Mouse (Mus musculus) intestine, embryonic 15.5 days (tissue): Measurements from ENCODE around the gene Galntl6. TPM values are rescaled to one million over a fixed set of nuclear protein-coding genes. Genes with fewer than 3 reads are reported as not detected.

ENCODE experiments used
- ATAC-seq: fragments of 200-750 bp; cut with Nextera tagmentation; 2 replicates; pipeline ENCODE4 v1.8.0; 2017; ENCODE audit warnings: moderate TSS enrichment, moderate library complexity
- H3K27ac ChIP-seq: fragments of 300-500 bp; sonication (generic); 2 replicates; pipeline ENCODE4 v1.5.1; 2015; ENCODE audit warnings: mild to moderate bottlenecking, inconsistent platforms
- H3K27me3 ChIP-seq: fragments of 300-500 bp; sonication (generic); replicated peaks from 2 replicates; pipeline ENCODE4 v1.6.1; 2015; ENCODE audit warnings: inconsistent platforms
- H3K36me3 ChIP-seq: fragments of 300-500 bp; sonication (generic); 2 replicates; pipeline ENCODE4 v1.6.1; 2015; ENCODE audit warnings: inconsistent platforms
- H3K4me1 ChIP-seq: fragments of 300-500 bp; sonication (generic); replicated peaks from 2 replicates; pipeline ENCODE4 v1.6.1; 2015; ENCODE audit warnings: inconsistent platforms
- H3K4me2 ChIP-seq: fragments of 300-500 bp; sonication (generic); replicated peaks from 2 replicates; pipeline ENCODE4 v1.6.1; 2015; ENCODE audit warnings: mild to moderate bottlenecking, inconsistent platforms
- H3K4me3 ChIP-seq: fragments of 300-500 bp; sonication (generic); replicated peaks from 2 replicates; pipeline ENCODE4 v1.5.1; 2015; ENCODE audit warnings: inconsistent platforms
- H3K9ac ChIP-seq: fragments of 300-500 bp; sonication (generic); 2 replicates; pipeline ENCODE4 v1.6.1; 2015; ENCODE audit warnings: inconsistent platforms
- H3K9me3 ChIP-seq: fragments of 300-500 bp; sonication (generic); 2 replicates; pipeline ENCODE4 v1.6.1; 2016; ENCODE audit warnings: inconsistent platforms
- WGBS: fragments of 180-500 bp; shearing (Covaris S2); methylation state at CpG from one replicate; pipeline ENCODE4 v1.1.7; 2015; 5-methylcytosine and 5-hydroxymethylcytosine counted together
- polyA plus RNA-seq: library from polyadenylated mRNA; unstranded; fragments of >200 nt; fragmentation: Nextera tagmentation; extraction: Ambion mirVana; gene quantifications from 2 replicates; pipeline ENCODE4 v1.2.1, GENCODE M21; 2015

Gene Galntl6
- polyA plus RNA-seq, 1 experiment from 2014 or later: 0.65 TPM

DNA sequence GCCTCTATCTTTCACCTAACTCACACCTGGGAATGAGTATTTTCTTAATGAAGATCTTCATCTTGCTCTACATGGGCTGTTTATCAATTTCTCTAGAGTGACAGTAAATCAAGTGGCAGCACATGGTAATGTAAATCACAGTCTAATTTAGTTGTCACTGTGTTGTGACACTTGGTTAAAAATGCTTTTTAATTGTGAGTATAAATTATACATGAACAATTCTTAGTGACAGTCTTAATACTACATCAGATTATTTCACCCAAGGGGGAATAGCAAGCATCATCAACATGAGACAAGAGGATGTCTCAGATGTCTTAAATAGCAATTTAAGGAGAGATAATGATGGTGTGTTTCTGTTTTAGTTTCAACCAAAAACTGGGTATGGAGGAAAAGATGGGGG lies 88.1 kb downstream of the Galntl6 start:
- no peak overlapping the region for H3K9ac ChIP-seq
- H3K27me3 ChIP-seq: no peaks in the 10 kb centered on the region
- H3K4me2 ChIP-seq: no peak overlapping the region
- no peak overlapping the region for H3K27ac ChIP-seq
- no peak overlapping the region for H3K4me3 ChIP-seq
- H3K36me3 ChIP-seq: no peaks in the 10 kb centered on the region
- no peaks in the 10 kb centered on the region for H3K9me3 ChIP-seq
- ATAC-seq: no peak
- H3K4me1 ChIP-seq: no peaks in the 10 kb centered on the region

DNA sequence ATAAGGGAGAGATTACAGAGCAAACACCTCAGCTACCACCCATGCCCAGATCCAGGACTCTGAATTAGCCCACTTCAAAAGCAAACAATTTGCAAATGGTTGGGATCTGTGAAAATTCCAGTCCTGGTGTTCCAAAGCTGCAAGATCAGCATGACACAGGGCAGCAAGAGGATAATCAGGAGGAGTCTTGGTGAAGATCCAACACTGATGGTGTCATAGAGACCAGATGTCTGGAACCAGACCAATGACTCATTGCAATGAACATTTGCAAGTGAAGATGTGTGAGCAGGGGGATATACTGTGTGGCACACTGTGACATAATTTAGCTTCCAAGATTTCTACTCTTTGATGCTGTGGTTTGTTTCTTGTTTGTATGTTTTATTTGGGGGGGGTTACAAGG lies 107.2 kb downstream of the Galntl6 start:
- Histone ChIP-seq H3K9ac (no peak overlapping the region), H3K36me3 (no peaks in the 10 kb centered on the region), H3K27me3 (no peaks in the 10 kb centered on the region), H3K4me3 (no peak overlapping the region), H3K9me3 (no peaks in the 10 kb centered on the region), H3K4me2 (no peak overlapping the region), H3K27ac (no peak overlapping the region), H3K4me1 (no peaks in the 10 kb centered on the region)
- ATAC-seq: no peak

DNA sequence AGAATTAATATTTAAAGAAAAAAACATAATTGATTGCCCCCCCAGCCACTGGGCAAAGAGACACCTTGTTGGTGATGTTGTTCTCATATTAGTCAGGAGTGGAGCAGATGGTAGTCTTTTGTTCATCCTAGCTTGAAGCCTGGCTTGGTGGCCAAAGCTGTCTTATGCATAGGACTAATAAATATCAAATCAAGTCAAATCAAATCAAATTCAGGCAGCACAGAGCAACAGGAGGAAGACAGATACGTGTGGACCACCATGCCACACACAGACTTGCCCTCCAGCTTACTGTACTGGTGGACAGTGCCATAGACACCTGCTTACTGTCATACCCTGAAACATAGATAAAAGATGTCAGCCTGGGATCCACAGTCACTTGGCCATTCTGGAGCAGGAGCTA lies 110.6 kb downstream of the Galntl6 start:
- no peaks in the 10 kb centered on the region for H3K27me3 ChIP-seq
- H3K9me3 ChIP-seq: no peaks in the 10 kb centered on the region
- H3K4me3 ChIP-seq: no peak overlapping the region
- no peak overlapping the region for H3K4me2 ChIP-seq
- no peak overlapping the region for H3K27ac ChIP-seq
- H3K4me1 ChIP-seq: no peaks in the 10 kb centered on the region
- ATAC-seq: no peak
- H3K9ac ChIP-seq: no peak overlapping the region
- 76% methylated on average over 1 of the region's 1 CpGs for WGBS
- H3K36me3 ChIP-seq: no peaks in the 10 kb centered on the region

DNA sequence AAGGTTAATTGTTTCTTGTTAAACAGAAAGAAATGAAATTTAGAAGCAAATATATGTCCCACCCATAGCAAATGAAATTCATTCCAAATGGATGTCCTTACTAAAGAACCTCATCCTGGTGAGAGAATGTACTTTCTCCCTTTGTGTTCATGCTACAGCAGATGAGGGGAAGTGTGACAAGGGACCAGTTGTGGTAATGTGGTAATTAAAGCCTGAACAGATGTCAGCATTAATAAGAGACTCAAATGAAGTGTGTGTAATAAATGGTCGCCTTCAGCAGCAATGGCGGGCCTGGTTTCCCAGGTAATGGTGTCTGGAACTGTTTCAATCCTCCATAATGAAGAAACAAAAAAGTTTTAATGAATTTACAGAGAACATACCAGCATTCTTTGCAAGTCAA lies 158.7 kb downstream of the Galntl6 start:
- H3K27ac ChIP-seq: no peak overlapping the region
- H3K27me3 ChIP-seq: no peaks in the 10 kb centered on the region
- no peaks in the 10 kb centered on the region for H3K36me3 ChIP-seq
- H3K4me3 ChIP-seq: no peak overlapping the region
- WGBS: 90% methylated on average over 2 of the region's 2 CpGs
- ATAC-seq: no peak
- H3K9me3 ChIP-seq: no peaks in the 10 kb centered on the region
- H3K4me1 ChIP-seq: no peaks in the 10 kb centered on the region
- H3K9ac ChIP-seq: no peak overlapping the region
- H3K4me2 ChIP-seq: no peak overlapping the region

DNA sequence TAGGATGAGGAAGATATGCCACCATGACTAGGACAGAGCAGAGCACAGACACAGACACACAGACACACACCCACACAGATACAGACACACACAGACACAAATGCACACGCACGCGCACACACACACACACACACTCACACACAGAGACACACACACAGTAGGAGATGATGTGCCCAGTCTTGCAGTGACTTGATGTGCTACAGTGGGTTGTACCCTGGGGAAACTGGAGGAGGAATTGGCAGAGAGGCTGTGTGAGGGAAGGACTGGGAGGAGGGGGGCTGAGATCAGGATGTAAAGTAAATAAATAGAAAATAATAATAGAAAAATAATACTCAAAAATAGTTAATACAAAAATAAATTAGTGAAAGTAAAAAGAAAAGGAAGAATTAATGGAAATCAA lies 174.5 kb downstream of the Galntl6 start:
- WGBS: 91% methylated on average over 3 of the region's 3 CpGs
- H3K27ac ChIP-seq: no peak overlapping the region
- H3K9me3 ChIP-seq: no peaks in the 10 kb centered on the region
- no peaks in the 10 kb centered on the region for H3K36me3 ChIP-seq
- H3K4me2 ChIP-seq: no peak overlapping the region
- no peak overlapping the region for H3K9ac ChIP-seq
- H3K4me1 ChIP-seq: no peaks in the 10 kb centered on the region
- no peaks in the 10 kb centered on the region for H3K27me3 ChIP-seq
- no peak for ATAC-seq
- no peak overlapping the region for H3K4me3 ChIP-seq

DNA sequence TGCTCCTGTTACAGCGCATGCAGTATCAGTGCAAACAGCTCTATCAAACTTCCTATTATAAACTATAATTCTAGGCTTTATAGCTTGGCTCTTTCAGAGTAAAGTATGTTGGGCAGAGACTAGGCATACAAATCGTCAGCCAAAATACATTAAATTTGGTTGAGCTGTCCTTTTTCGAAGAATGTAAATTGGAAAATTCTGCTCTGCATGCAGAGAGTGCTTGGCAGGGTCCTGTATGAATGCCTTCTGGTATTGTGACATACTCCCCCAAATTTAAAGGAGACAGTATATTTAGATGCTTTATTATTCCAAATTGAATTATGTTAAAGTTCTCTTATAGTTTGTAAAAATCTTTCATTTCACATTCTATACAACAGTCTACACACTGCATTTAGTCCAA lies 220.7 kb downstream of the Galntl6 start:
- H3K4me2 ChIP-seq: no peak overlapping the region
- H3K36me3 ChIP-seq: no peaks in the 10 kb centered on the region
- no peaks in the 10 kb centered on the region for H3K4me1 ChIP-seq
- H3K9me3 ChIP-seq: no peaks in the 10 kb centered on the region
- no peak overlapping the region for H3K4me3 ChIP-seq
- no peak for ATAC-seq
- H3K9ac ChIP-seq: no peak overlapping the region
- no peak overlapping the region for H3K27ac ChIP-seq
- no peaks in the 10 kb centered on the region for H3K27me3 ChIP-seq
- WGBS: 86% methylated on average over 3 of the region's 3 CpGs

DNA sequence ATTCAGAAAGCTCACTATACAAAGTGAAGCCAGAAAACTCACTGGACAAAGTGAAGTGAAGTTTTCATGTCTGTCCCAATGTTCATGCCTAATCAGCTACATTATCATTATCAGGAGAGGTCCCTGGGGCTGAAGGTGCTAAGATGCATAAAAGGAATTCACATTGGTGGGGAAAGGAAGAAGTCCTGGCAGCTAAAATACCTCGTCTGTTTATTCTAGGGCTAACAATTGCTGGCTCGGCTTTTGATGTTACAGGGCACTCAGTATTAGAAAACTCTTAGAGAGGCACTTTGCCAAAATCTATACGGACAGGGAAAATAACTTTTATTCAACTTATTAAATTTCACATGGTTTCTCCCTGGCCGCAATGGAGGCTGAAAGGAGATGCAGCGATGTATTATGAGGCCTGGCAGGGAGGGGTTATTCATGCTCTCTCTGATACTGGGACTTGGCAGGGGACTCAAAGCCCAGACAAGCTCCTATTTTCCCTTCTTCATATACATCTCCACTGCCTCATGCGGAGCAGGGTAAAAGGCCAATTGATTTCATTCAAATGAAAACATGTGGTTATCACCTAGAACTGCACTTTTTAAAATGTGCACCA lies 234.5 kb downstream of the Galntl6 start:
- Histone ChIP-seq H3K27ac (no peak overlapping the region), H3K9ac (no peak overlapping the region), H3K4me3 (no peak overlapping the region), H3K4me2 (no peak overlapping the region), H3K36me3 (no peaks in the 10 kb centered on the region), H3K27me3 (no peaks in the 10 kb centered on the region), H3K9me3 (no peaks in the 10 kb centered on the region), H3K4me1 (no peaks in the 10 kb centered on the region)
- ATAC-seq: no peak
- WGBS: 33% methylated on average over 6 of the region's 6 CpGs

DNA sequence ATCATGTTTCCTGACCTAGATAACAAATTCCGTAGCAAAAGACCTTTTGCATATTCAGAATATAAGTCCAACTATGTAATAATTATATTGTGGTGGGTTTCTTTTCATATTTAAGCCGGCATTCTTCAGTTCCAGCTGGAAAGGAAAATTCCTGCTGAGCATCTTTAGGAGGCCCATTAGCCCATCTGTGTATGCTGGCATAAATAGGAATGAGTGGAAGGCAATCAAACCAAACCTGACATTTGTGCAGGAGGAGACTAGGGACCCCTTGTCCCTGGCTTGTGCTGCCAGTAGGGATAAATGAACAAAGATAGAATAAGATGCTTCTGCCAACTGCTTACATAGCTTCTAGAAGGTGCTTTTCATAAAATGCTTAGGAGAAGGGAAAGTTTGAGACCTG lies 243.4 kb downstream of the Galntl6 start:
- no peak overlapping the region for H3K4me3 ChIP-seq
- 86% methylated on average over 2 of the region's 2 CpGs for WGBS
- no peaks in the 10 kb centered on the region for H3K36me3 ChIP-seq
- H3K9me3 ChIP-seq: no peaks in the 10 kb centered on the region
- H3K4me2 ChIP-seq: no peak overlapping the region
- no peaks in the 10 kb centered on the region for H3K4me1 ChIP-seq
- H3K27ac ChIP-seq: no peak overlapping the region
- no peak overlapping the region for H3K9ac ChIP-seq
- H3K27me3 ChIP-seq: no peaks in the 10 kb centered on the region
- no peak for ATAC-seq

DNA sequence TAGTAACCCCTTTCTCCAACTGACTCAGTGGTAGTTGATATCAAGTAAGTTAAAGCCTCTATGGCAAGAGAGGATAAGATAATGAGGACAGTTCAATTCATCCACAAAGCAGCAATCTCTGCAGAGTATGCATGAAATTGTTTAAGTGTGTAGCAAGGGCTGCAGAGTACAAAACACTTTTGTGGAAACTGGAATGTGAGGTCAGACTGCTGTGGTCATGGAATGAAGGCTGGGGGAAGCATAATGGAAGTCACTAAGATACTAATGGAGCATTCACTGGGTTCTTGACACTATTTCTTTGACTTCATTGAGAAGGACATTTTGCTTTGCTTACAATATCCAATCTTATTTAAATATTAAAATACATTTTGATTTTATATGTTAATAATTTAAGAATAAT lies 252.4 kb downstream of the Galntl6 start:
- no peak for ATAC-seq
- H3K36me3 ChIP-seq: no peaks in the 10 kb centered on the region

DNA sequence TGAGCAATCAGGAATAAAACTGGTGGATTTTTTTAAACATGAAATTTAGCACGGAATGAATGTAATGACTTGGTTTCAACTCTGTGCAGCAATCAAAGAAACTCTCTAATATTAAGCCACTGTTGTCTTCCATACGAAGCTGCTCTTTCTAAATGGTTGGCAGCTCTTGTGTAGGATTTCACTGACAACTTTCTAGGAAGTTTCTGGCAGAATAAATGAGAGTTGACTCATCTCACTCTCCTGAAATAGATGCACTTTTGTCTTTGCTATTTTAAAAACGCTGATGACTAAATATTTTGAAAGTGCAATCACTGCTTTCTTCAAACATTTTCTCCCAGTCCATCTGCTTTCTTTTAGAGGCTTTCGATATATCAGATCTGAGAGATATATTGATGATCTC lies 256.8 kb downstream of the Galntl6 start:
- H3K27me3 ChIP-seq: no peaks in the 10 kb centered on the region
- no peak overlapping the region for H3K27ac ChIP-seq
- no peak for ATAC-seq
- H3K36me3 ChIP-seq: no peaks in the 10 kb centered on the region
- WGBS: 77% methylated on average over 4 of the region's 4 CpGs
- no peaks in the 10 kb centered on the region for H3K9me3 ChIP-seq
- no peak overlapping the region for H3K4me3 ChIP-seq
- no peak overlapping the region for H3K9ac ChIP-seq
- H3K4me2 ChIP-seq: no peak overlapping the region
- no peaks in the 10 kb centered on the region for H3K4me1 ChIP-seq

More for the DNA sequence above, 252.4 kb downstream of the Galntl6 start:
- H3K27ac ChIP-seq: no peak overlapping the region
- no peaks in the 10 kb centered on the region for H3K27me3 ChIP-seq
- no peak overlapping the region for H3K4me2 ChIP-seq
- no peaks in the 10 kb centered on the region for H3K4me1 ChIP-seq
- H3K9me3 ChIP-seq: no peaks in the 10 kb centered on the region
- no peak overlapping the region for H3K4me3 ChIP-seq
- no peak overlapping the region for H3K9ac ChIP-seq

DNA sequence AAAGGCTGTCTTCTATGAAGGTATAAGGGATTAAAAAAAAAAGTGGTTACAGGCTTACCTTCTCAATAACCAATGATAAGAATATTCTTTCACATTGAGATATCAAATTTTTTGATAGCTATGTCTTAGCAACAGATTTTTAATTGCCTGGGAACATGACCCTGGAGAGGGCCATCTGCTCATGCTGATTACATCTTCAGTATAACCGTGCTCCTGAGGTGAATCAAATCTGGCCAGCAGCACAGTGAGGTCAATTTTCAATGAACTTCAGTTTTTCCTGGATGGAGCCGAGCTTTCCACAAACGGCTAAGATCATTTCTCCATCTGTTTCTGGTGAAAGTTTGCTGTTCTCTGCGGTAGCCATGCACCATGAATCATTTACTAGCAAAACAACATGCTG lies 306.0 kb downstream of the Galntl6 start:
- H3K9me3 ChIP-seq: no peaks in the 10 kb centered on the region
- no peak overlapping the region for H3K27ac ChIP-seq
- no peak for ATAC-seq
- H3K4me2 ChIP-seq: no peak overlapping the region
- H3K9ac ChIP-seq: no peak overlapping the region
- H3K27me3 ChIP-seq: no peaks in the 10 kb centered on the region
- WGBS: 71% methylated on average over 4 of the region's 4 CpGs
- H3K4me1 ChIP-seq: no peaks in the 10 kb centered on the region
- H3K36me3 ChIP-seq: no peaks in the 10 kb centered on the region
- no peak overlapping the region for H3K4me3 ChIP-seq

DNA sequence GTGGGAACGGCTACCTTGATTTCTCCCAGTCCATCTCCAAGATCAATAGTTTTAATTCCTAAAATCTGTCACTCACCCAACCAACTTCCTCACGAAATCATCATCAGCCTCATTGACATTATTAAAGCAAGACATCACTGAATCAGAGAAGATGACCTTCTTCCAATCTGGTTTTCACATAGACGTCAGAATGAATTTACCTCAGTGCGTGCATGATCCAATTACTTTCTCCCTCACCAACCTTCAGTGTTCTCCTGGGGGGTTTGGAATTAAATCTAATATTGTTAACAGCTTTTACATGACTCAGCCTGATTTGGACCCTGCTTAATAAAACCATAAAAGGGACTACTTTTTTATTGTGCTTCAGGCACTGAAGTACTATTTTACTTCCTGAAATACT lies 307.7 kb downstream of the Galntl6 start:
- Histone ChIP-seq H3K27me3 (no peaks in the 10 kb centered on the region), H3K4me2 (no peak overlapping the region), H3K9me3 (no peaks in the 10 kb centered on the region), H3K36me3 (no peaks in the 10 kb centered on the region), H3K9ac (no peak overlapping the region), H3K27ac (no peak overlapping the region), H3K4me3 (no peak overlapping the region), H3K4me1 (no peaks in the 10 kb centered on the region)
- ATAC-seq: no peak
- 74% methylated on average over 4 of the region's 4 CpGs for WGBS

DNA sequence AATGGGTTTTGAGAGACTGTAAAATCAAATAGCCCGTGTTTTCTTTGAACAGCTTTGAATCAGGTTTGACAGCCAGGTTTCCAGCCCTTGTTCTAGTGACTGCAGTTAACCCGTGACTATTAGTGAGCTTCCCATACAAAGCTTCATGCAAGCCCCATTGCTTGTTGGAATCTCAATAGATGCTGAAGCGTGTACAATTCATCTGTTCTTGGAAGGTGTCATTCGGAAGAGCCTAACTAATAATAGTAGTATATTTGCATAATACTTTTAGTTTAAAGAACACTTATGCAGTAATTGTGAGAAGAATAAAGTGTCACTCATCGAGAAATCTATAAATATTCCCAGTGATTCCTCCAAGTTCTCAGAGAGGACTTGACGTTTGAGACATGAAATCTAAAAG lies 314.6 kb downstream of the Galntl6 start:
- no peaks in the 10 kb centered on the region for H3K9me3 ChIP-seq
- no peaks in the 10 kb centered on the region for H3K36me3 ChIP-seq
- H3K4me2 ChIP-seq: no peak overlapping the region
- H3K27me3 ChIP-seq: no peaks in the 10 kb centered on the region
- H3K4me3 ChIP-seq: no peak overlapping the region
- H3K27ac ChIP-seq: no peak overlapping the region
- no peaks in the 10 kb centered on the region for H3K4me1 ChIP-seq
- no peak for ATAC-seq
- WGBS: 82% methylated on average over 6 of the region's 6 CpGs
- no peak overlapping the region for H3K9ac ChIP-seq

DNA sequence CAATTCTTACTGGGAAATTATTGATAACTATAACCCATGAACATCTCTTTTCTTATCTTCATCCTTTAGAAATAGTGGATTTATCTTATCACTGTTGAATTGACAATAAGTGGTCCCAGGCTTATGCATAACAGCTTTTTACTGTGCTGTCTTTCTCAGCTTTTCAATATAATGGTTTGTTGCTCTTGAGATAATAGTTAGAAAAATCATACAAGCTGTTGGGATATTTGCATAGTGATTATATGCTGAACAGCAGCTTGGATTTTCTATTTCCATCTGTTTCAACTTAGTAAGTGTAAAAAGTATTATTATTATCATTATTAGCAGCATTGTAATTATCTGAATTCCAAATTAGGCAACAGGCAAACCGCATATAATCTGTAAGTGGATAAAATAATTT lies 337.1 kb downstream of the Galntl6 start:
- Histone ChIP-seq H3K4me2 (no peak overlapping the region), H3K36me3 (no peaks in the 10 kb centered on the region), H3K4me3 (no peak overlapping the region), H3K9me3 (no peaks in the 10 kb centered on the region), H3K27me3 (no peaks in the 10 kb centered on the region), H3K9ac (no peak overlapping the region), H3K4me1 (no peaks in the 10 kb centered on the region), H3K27ac (no peak overlapping the region)
- no peak for ATAC-seq
- 87% methylated on average over 1 of the region's 1 CpGs for WGBS
